Mouse (Mus musculus): Measurements from ENCODE around the gene Dapk1.

Dapk1 gene

DNA sequence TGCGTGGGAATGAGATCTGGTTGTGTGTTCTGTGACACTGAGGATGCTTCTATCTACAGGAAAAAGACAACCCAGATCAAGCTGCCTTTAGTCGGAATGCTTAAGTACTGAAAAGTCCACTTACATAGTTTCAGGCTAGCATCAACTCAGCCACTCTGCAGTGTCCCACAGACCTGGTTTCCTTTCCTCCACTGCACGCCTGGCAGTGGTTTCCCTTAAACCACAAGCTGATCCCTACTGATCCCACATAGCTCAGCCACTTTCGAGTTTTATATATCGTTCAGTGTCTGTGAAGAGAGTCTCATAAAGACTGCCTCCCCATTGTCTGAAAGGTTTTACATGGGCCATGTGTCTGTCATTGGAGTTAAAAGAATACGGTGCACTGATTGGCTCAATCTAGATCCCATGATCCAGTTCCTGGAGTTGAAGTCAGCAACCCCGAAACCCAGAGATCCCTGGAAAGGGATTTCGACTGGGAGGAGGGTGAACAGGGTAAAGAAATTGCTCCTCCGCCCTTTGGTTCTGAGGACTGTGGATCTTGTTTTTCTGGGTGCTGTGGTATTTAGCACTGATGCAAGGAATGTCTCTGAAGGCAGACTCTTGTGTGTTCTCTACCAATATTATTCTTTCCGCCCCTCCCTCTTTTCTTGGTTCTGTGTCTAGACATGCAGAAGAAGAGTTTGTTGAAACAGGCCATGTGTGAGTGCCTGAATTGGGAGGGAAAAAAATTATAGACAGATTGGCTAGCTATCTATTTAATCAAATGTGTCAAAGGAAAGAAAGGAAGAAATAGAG, 93.6 kb downstream of the Dapk1 start:
- DNase-seq (ENCODE audit: low spot score): no peak

DNA sequence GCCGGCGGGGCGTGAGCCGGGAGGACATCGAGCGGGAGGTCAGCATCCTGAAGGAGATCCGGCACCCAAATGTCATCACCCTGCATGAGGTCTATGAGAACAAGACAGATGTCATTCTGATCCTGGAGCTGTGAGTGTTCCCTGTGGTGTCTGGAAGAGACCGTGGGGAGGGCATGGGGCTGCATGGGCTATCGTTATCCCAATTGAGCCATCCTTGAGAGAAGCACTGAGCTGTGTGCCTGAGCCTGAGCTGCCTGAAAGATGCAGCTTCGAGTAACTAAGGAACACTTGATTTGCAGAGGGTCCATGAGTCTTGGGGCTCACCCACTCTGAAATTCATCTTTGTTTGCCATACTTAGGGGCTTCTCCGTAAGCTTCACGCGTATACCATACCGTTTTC, 94.6 kb downstream of the Dapk1 start:
- DNase-seq (ENCODE audit: low spot score): no peak

GRCm38 (mm10) chr13:60696741-60697140, 95.0 kb downstream of the Dapk1 start:
- DNase-seq (ENCODE audit: low spot score): no peak

DNA sequence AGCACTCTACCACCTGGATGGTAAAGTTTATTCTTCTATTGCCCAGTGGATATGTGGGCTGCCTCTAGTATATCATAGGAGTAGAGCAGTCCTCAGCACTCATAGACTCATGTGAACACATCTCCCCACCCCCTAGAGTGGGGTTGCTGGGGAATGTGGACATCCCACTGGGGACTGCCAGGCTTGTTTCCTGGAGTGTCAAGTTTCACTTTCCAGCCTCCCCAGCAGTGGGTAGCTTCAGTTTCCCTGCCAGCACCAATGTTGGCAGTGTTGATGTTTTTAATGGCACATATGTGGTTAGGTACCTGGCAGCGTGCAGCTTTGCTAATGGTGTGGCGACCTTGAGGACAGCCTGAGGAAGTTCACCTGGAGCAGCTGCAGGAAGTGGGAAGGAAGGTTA, 96.3 kb downstream of the Dapk1 start:
- no peak for DNase-seq (ENCODE audit: low spot score)

DNA sequence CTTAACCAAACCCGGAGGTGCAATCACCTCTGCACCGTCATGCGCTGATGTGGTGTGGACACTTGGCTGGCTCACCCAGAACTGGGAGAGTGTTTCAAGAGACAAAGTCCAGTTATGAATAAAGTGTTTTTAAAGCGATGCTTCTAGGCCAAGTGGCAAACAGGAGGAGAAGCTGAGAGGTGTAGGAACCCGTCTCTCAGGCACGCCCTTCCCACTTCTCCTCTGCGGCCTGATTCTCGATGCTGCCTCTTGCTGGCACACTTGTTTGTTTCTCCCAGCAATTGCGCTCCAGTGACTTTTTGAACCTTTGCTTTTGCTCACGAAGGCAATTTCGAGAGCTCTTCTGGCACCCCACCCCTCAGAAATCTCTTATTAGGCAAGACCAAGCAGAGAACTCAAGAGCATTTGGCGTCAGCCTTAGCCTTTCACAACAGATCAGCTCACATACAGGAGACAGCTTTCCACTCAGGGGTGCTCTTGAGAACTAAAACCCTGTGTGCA, 100.0 kb downstream of the Dapk1 start:
- no peak for DNase-seq (ENCODE audit: low spot score)

GRCm38 (mm10) chr13:60707541-60708468, 106.1 kb downstream of the Dapk1 start:
- DNase-seq (ENCODE audit: low spot score): no peak

GRCm38 (mm10) chr13:60709136-60709535, 107.4 kb downstream of the Dapk1 start:
- DNase-seq (ENCODE audit: low spot score): no peak

DNA sequence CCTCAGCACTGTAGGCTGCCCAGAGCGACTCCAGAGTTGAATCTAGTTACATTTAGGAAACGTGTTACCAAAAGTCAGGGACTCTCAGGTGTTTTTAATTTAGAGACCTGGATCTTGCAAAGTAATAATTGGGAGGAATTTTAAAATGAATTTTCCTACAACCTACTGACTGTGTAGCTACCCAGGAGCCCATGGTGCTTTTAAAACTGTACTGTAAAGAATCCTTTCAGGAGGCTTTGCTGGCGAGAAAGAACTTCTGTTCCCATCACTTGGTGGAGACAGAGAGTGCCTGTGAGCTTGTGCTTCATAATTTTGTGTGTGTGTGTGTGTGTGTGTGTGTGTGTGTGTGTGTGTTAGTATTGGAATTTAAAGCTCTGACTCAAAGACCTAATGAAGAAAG, 109.2 kb downstream of the Dapk1 start:
- DNase-seq (ENCODE audit: low spot score): no peak

DNA sequence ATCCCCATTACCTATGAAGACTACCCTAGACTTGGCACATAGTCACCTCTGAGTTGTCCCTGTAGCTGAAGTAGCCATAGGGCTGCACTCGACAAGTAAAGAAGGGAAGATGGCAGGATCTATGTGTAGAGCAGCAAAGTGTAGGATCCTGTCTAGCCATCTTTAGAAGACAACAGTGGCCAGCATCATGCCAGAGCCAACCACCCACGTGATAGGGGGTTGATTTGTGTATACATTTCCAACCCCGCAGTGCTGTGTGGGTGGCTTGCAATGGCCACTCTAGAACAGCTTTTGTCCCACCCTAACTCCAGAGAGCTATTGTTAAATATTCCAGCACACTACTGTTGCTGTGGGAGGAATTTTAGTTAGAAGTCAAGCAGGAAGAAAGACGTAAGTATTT, 111.8 kb downstream of the Dapk1 start:
- DNase-seq (ENCODE audit: low spot score): no peak

DNA sequence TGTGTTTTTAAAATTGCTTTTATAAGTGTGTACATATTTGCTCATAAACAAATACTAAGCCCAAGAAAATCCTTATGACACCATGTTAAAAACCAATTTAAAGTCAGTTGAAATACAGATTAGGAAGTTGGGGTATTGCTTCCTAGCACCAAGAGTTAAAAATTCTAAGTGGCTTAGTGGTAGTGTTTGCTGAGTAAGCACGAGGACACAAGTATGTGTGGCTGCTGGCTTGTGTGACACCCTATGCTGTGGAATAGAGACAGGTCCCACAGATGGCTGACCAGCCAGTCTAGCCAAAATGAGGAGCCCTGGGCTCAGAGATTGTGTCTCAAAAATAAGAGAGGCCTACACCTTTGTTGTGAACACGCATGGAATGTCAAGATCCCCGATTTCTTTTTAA, 114.4 kb downstream of the Dapk1 start:
- DNase-seq (ENCODE audit: low spot score): no peak

DNA sequence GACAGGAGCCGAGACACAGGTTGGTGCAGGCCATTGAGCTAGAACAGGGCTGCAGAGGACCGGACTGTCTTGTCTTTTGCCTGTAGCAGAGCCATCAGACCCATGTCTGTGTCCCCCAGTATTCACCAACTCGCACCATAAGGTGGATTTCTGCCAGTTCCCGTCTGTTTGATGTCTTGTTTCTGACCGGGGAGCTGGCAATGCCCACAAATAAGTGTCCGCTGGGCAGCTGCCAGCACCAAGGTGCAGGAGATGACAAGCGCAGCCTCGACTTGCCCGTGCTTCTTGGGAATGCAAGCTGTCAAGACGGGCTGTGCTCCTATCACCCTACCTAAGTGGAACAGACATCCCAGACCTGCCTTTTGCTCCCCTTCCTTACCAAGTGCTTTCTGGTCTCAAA, 115.7 kb downstream of the Dapk1 start:
- no peak for DNase-seq (ENCODE audit: low spot score)

DNA sequence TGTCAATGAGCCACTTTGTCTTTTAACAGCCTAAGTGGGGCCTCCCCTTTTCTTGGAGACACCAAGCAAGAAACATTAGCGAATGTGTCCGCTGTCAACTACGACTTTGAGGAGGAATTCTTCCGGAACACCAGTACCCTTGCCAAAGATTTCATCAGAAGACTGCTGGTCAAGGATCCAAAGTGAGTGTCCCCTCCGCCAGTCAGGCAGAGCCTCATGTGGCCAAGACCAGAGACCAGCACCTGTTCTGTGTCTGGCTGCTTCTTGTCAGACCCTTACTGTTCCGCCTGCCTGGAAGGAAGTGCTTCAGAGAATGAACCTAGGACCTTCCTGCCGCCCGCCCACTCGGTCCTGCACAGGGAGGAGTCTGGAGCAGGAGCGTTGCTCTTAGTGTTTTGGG, 117.8 kb downstream of the Dapk1 start:
- DNase-seq (ENCODE audit: low spot score): no peak

GRCm38 (mm10) chr13:60722763-60723162, 121.0 kb downstream of the Dapk1 start:
- no peak for DNase-seq (ENCODE audit: low spot score)

DNA sequence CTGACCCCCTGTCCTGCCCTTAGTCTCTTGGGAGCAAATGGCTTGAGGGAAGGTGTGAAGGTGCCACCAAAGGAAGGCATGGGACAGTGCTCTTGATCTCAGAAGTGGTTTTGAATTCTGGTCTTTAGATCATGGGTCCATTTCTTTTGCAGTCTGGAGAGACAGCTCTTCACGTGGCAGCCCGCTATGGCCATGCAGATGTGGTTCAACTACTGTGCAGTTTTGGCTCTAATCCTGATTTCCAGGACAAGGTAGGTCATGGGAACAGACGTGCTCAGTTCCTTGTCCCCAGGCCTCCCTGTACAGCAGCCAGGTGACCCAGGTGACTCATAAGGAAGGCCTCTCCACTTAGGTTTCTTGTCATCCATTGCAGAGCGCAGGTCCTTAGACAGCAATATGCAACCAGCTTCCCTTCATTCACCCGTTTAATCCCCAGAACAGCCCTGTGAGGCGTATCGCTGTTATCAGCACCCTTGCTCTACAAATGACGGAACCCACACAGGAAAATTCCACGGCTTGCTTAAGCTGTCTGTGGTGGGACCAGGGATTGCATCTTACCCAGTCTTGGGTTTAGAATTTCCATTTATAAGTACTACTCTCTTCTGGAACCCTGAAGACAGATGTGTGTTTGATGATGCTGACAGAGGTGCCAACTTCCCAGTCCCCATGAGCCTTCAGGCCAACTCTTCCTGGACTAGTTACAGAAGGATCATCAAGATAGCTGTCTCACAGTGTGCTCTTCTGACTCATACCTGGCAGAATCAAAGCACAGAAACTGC, 126.7 kb downstream of the Dapk1 start:
- DNase-seq (ENCODE audit: low spot score): no peak

DNA sequence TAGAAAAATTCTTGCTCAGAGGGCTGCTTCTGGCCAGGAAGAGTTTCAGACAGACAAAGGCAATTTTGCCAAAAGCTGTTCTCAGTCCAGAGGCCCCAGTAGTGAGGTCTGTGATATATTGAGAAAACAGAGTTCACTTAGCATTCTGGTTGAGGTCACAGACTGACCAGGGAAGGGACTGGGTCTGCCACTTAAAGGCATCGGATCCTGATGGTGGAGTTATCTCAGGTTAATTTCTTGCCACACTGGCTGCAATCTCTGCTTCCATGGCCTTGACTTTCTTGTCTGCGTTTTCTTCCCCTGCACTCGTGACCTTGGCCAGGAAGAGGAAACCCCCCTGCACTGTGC, 127.3 kb downstream of the Dapk1 start:
- no peak for DNase-seq (ENCODE audit: low spot score)

DNA sequence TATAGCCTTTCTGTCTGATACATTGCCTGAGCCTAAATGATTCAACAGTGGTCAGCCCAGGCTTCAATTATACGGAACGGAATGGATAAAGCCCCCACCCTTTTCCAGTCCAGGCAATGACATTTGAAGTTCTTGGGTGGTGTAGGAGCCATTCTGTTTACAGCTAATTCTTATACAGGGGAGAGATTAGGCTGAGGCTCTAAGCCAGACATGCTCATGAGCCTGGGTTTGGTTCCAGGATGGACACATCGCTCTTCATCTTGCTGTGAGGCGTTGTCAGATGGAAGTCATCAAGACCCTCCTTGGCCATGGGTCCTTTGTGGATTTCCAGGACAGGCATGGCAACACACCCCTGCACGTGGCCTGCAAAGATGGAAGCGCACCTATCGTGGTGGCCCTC, 128.8 kb downstream of the Dapk1 start:
- no peak for DNase-seq (ENCODE audit: low spot score)

DNA sequence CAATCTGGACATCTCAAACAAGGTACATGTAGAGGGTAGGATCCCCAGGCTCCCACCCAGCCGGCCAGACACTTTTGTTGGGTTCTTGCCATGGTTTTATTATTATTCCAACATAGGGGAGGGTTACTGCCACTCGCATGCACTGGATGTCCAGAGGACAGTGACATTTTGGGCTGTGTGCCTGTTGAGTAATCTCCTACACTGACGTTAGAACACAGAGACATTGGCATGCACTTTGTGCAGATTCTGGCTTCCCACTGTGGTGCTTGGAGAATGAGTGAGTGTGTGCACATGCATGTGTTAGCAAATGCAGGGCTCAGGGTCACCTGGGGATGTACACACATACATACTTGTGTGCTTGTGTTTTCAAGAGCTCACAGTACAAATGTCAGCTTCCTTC, 129.3 kb downstream of the Dapk1 start:
- no peak for DNase-seq (ENCODE audit: low spot score)

DNA sequence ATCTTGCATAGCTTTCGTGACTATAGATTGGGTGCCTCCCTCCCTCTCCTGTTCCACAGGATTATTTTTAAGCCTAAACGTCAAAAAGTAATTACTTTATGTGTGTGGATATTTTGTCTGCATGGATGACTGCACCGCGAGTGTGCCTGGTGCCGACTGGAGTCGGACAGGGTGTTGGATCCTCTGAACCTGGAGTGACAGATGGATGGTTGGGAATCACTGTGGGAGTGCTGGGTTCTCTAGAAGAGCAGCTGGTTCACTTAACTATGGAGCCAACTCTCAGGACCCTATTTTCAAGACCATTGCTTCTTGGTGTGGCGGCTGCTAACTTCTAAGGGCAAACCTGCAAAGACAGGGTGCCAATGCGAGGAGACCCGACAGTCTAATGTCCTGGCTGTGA, 133.6 kb downstream of the Dapk1 start:
- DNase-seq (ENCODE audit: low spot score): no peak

DNA sequence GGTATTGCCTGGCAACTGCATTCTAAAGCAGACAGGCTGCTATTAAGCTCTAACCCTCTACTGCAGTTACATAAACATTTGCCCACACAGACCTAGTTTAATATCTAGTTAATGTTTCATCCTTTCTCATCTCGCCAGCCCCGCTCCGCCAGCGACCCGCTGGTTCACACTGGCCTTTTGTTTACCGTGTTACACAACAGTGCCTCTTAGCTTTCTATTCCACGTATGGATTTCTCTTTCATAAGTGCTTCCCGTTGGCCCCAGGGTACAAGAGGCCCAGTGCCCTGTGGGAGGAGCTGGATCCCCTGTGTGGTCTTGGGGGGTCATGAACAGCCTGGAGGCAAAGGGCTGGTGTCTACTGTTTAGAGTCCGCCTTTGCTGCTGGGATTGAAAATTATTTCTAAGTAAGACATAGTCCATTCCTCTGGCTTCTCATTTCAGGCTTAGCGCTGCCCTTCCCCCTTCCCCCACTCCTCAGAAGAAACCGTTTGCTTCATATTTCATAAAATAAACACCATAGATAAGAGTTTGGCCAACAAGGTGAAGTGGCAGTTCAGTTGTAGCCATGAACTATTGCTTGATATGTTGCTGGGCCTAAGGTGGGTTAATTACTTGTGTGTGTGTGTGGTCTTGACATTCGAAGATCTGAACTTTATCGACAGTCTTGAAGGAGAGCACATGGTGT, 134.8 kb downstream of the Dapk1 start:
- no peak for DNase-seq (ENCODE audit: low spot score)

GRCm38 (mm10) chr13:60737632-60738324, 136.0 kb downstream of the Dapk1 start:
- peak; percentile 19 for DNase-seq (ENCODE audit: low spot score)

DNA sequence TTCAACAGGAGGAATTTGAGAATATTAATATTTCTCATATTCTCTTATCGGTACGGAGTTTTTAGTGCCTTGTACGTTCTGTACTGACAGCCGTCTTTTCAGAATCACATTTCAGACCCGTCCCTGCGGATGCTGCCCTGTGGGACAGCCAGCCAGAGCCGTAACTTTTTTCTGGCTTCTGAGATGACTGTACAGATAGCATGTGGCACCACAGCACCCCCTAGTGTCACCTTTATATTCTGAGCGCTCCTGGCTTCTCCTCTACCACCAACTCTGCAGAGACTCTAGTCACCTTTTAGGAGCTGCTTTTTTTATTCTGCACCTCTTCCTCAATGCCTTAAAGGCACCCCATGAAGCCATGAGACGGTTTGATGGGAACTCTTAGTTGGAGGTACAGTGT, 136.7 kb downstream of the Dapk1 start:
- DNase-seq (ENCODE audit: low spot score): peak; percentile 28

Measured in ovary, postnatal 10 days (tissue).